Mouse (Mus musculus) cerebellum, adult 2 months (tissue): ENCODE measurements around the gene Fhit. TPM values are rescaled to one million over a fixed set of nuclear protein-coding genes. Genes with fewer than 3 reads are reported as not detected.

ENCODE experiments used
- DNase-seq, 2 experiments: peaks; one replicate each; pipeline ENCODE4 v3.0.0; 2021
- H3K27ac ChIP-seq: fragments of 200-500 bp; 2 replicates; pipeline ENCODE4 v1.5.1; 2012; ENCODE audit warnings: low read length, control low read depth, inconsistent platforms; ENCODE audit not compliant: insufficient read depth
- H3K27me3 ChIP-seq: fragments of 200-500 bp; 2 replicates; pipeline ENCODE4 v1.6.1; 2012; ENCODE audit warnings: inconsistent platforms, mild to moderate bottlenecking, low read length, moderate library complexity; ENCODE audit not compliant: control insufficient read depth, insufficient read depth
- H3K4me1 ChIP-seq: fragments of 200-500 bp; 2 replicates; pipeline ENCODE4 v1.6.1; 2011; ENCODE audit warnings: low read length; ENCODE audit not compliant: control insufficient read depth, insufficient read depth
- H3K4me3 ChIP-seq: fragments of 200-500 bp; replicated peaks from 2 replicates; pipeline ENCODE3; 2011; ENCODE audit warnings: mild to moderate bottlenecking, low read depth, low read length, control low read depth; ENCODE audit not compliant: insufficient read depth
- CTCF ChIP-seq: fragments of 200-500 bp; IDR thresholded peaks from 2 replicates; pipeline ENCODE4 v1.5.1; 2011; ENCODE audit warnings: low read depth, mild to moderate bottlenecking, control low read depth, low read length, moderate library complexity, borderline replicate concordance; ENCODE audit not compliant: insufficient read depth
- POLR2A ChIP-seq: fragments of 200-500 bp; IDR thresholded peaks from 2 replicates; pipeline ENCODE4 v1.6.1; 2011; ENCODE audit warnings: low read length, control low read depth, borderline replicate concordance; ENCODE audit not compliant: insufficient read depth
- WGBS: fragments of 180-500 bp; shearing (Covaris S2); methylation state at CpG from one replicate; pipeline ENCODE4 v1.1.7; 2018; 5-methylcytosine and 5-hydroxymethylcytosine counted together
- polyA plus RNA-seq: library from polyadenylated mRNA; depleted of rRNA; stranded (reverse); fragments of >200 nt; gene quantifications from 2 replicates; pipeline ENCODE4 v1.2.3, GENCODE M21; 2012

The Fhit gene
- polyA plus RNA-seq, 1 experiment, result 10.5 TPM

GRCm38 (mm10) chr14:10452234-10452633, 709.6 kb downstream of the Fhit start:
- H3K27ac ChIP-seq, result no peak overlapping the region
- no peak for TF ChIP-seq CTCF
- TF ChIP-seq POLR2A, result no peak
- no peaks in the 10 kb centered on the region for H3K4me1 ChIP-seq
- WGBS, result 62% methylated on average over 5 of the region's 5 CpGs
- no peaks in the 10 kb centered on the region for H3K27me3 ChIP-seq
- no peak for DNase-seq
- H3K4me3 ChIP-seq, result no peak overlapping the region

GRCm38 (mm10) chr14:10445360-10445759, 716.5 kb downstream of the Fhit start:
- no peaks in the 10 kb centered on the region for H3K4me1 ChIP-seq
- no peak overlapping the region for H3K27ac ChIP-seq
- TF ChIP-seq POLR2A (no peak), CTCF (no peak)
- no peak overlapping the region for H3K4me3 ChIP-seq
- no peak for DNase-seq
- H3K27me3 ChIP-seq, result no peaks in the 10 kb centered on the region

GRCm38 (mm10) chr14:10439007-10439749, 722.7 kb downstream of the Fhit start:
- Histone ChIP-seq H3K4me3 (no peak overlapping the region), H3K4me1 (no peaks in the 10 kb centered on the region), H3K27me3 (no peaks in the 10 kb centered on the region), H3K27ac (no peak overlapping the region)
- no peak for DNase-seq
- no peak for TF ChIP-seq POLR2A
- no peak for TF ChIP-seq CTCF
- 77% methylated on average over 1 of the region's 1 CpGs for WGBS

- 97% methylated on average over 1 of the region's 1 CpGs for WGBS
- H3K27ac ChIP-seq, result no peak overlapping the region
- no peaks in the 10 kb centered on the region for H3K27me3 ChIP-seq
- no peaks in the 10 kb centered on the region for H3K4me1 ChIP-seq
- TF ChIP-seq POLR2A (no peak), CTCF (no peak)
- no peak overlapping the region for H3K4me3 ChIP-seq
- no peak for DNase-seq
These were observed 725.6 kb downstream of the Fhit start for GRCm38 (mm10) chr14:10436193-10436592.

- no peak for DNase-seq
- TF ChIP-seq CTCF (no peak), POLR2A (no peak)
- Histone ChIP-seq H3K4me3 (no peak overlapping the region), H3K27ac (no peak overlapping the region), H3K27me3 (no peaks in the 10 kb centered on the region), H3K4me1 (no peaks in the 10 kb centered on the region)
- WGBS, result 80% methylated on average over 2 of the region's 2 CpGs
These were observed 729.3 kb downstream of the Fhit start for GRCm38 (mm10) chr14:10432502-10432901.

- 88% methylated on average over 3 of the region's 3 CpGs for WGBS
- Histone ChIP-seq H3K27me3 (no peaks in the 10 kb centered on the region), H3K4me1 (no peaks in the 10 kb centered on the region), H3K4me3 (no peak overlapping the region), H3K27ac (no peak overlapping the region)
- no peak for DNase-seq
- TF ChIP-seq CTCF (no peak), POLR2A (no peak)
These were observed 731.3 kb downstream of the Fhit start for GRCm38 (mm10) chr14:10430396-10431000.

DNA sequence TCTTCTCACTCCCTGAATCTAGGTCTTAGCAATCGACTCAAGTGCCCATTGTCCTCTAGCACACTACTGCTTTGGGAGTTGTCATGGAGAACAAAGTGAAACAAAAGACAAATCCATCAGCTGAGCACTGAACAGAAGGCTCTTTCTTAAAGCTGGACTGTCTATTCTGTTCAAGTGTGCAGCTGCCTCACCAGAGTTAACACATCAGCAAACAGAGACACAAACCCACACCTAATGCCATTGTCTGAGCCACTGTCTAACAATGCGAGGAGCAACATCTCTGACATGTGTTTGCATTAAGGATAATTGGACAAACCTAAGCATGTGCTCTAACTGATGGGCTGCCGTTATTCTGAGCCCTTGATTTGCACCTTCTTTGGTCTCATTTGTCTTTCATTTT, 738.3 kb downstream of the Fhit start:
- TF ChIP-seq CTCF (no peak), POLR2A (no peak)
- 39% methylated on average over 3 of the region's 3 CpGs for WGBS
- H3K4me1 ChIP-seq, result no peaks in the 10 kb centered on the region
- DNase-seq, result no peak
- H3K4me3 ChIP-seq, result no peak overlapping the region
- H3K27me3 ChIP-seq, result no peaks in the 10 kb centered on the region
- H3K27ac ChIP-seq, result no peak overlapping the region

GRCm38 (mm10) chr14:10422261-10422660, 739.6 kb downstream of the Fhit start:
- WGBS, result 90% methylated on average over 1 of the region's 1 CpGs
- no peak for DNase-seq
- Histone ChIP-seq H3K4me3 (no peak overlapping the region), H3K27me3 (no peaks in the 10 kb centered on the region), H3K4me1 (no peaks in the 10 kb centered on the region), H3K27ac (no peak overlapping the region)
- TF ChIP-seq CTCF, result no peak
- no peak for TF ChIP-seq POLR2A
